Mouse (Mus musculus) frontal cortex, postnatal 14 days (tissue): Measurements from ENCODE around the gene Cstf3.

Experiments used
- DNase-seq, 2 experiments: peaks; one replicate each; pipeline ENCODE4 v3.0.0; 2022; ENCODE audit warnings: low spot score in 2 of 2

Gene Cstf3

DNA sequence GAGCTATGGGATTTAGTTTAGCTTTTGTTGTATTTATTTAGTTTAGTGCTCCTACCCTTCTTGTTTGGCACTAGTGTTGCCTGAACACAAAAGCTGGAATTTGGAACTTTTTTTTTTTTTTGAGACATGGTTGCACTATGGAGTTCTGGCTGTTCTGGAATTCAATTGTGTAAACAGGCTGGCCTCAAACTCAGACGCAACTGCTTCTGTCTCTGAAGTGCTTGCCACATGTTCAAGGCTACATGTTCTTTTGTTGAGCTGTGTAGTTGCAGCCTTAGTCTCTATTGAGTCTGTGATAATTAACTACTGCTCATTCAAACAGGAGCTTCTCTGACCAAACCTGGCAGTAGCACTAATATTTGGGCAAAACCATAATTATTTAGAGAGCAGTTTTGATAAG, 13.1 kb downstream of the Cstf3 start:
- DNase-seq = no peak

DNA sequence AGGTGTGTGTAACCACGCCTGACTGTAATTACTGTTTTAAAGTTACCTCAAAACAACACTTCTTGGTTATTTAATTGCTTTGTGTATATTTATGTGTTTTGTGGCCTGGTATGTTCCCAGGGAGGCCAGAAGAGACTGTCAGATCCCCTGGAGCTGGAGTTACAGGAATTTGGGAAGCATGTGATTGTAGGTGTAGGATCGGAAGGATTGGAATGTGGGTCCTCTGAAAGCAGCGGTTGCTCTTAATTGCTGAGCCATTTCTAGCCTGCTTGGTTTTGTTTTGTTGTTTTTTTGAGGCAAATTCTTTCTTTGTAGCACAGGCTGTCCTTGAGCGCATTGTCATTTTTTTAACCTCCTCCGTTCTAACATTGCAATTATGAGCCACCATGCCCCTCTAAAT, 14.4 kb downstream of the Cstf3 start:
- DNase-seq = no peak

GRCm38 (mm10) chr2:104605560-104605959, 15.2 kb downstream of the Cstf3 start:
- no peak for DNase-seq

DNA sequence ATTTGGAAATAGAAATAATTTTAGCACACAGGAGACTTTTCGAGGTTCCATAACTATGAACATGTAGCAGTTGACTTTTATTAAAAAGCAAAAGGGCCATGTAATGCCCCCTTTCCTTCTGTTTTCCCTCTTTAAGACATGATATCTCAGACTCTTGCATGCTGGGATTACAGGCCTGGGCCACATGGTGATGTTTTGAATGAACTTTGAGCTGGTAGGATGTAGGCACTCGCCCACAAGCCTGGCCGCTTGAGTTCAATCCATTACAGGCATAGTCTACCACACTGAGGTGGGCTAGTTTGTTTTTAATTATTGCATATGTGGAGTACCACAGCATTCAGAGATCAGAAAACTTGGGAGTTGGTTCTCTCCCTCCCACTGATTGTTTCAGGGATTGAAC, 24.5 kb downstream of the Cstf3 start:
- DNase-seq = no peak

GRCm38 (mm10) chr2:104615985-104616711, 25.8 kb downstream of the Cstf3 start:
- no peak for DNase-seq

- no peak for DNase-seq
Measured at GRCm38 (mm10) chr2:104658659-104659058, 68.3 kb downstream of the Cstf3 start.

GRCm38 (mm10) chr2:104663372-104664100, 73.2 kb downstream of the Cstf3 start:
- DNase-seq = no peak

DNA sequence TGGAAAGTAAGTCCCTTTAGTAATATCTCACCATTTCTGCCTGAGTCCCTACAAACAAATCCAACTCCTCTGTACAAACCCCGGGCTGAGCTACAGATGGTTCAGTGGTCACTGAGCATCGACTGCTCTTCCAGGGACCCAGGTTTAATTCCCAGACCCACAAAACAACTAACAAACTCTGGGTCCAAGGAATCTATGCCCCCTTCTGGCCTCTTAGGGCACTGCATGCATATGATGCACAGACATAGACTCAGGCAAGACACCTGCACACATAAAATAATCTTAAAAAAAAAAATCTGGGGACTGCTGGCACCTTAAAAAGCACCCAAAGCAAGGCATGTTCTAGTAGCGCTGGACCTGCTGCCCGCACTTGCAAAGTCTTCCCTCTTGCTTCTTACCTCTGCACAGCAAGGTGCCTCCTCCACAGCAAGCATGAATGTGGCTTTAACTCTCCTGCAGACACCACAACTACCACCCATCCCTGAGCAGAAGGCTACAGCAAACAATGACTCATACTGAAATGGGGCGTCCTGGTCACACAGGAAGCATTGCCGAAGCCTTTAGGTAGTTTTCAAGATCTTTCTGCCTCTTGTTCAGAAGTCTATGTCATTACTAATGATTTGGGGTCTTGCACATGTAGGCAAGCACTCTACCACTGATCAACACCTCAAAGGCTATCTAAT, 78.9 kb downstream of the Cstf3 start:
- no peak for DNase-seq

- no peak for DNase-seq
Measured at GRCm38 (mm10) chr2:104671724-104672123, 81.4 kb downstream of the Cstf3 start.

DNA sequence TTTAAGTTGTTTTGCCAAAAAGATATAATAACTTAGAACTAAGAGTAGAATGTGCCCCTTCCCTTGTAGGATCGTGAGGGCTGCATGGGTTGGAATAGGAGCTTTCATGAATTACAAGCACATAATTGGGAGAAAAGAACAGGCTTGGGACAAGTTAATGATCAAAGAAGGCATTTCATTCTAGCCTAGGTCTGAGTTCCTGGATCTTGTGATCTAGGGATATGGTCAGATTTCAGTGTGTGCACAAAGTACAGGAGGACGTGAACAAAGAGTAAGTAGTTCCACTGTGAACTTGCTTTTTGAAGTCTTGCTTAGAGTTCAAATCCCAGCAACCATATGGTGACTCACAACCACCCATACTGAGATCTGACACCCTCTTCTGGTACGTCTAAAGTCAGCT, 87.0 kb downstream of the Cstf3 start:
- no peak for DNase-seq

- DNase-seq = no peak
Measured at GRCm38 (mm10) chr2:104684771-104685170, 94.4 kb downstream of the Cstf3 start.

GRCm38 (mm10) chr2:104685418-104685817, 95.1 kb downstream of the Cstf3 start:
- DNase-seq = peak; percentile 54 to 75

GRCm38 (mm10) chr2:104687261-104687660, 96.9 kb downstream of the Cstf3 start:
- DNase-seq = no peak

GRCm38 (mm10) chr2:104688321-104688720, 98.0 kb downstream of the Cstf3 start:
- no peak for DNase-seq

GRCm38 (mm10) chr2:104688724-104689123, 98.4 kb downstream of the Cstf3 start:
- no peak for DNase-seq

- no peak for DNase-seq
Measured at GRCm38 (mm10) chr2:104690720-104691119, 100.4 kb downstream of the Cstf3 start.

DNA sequence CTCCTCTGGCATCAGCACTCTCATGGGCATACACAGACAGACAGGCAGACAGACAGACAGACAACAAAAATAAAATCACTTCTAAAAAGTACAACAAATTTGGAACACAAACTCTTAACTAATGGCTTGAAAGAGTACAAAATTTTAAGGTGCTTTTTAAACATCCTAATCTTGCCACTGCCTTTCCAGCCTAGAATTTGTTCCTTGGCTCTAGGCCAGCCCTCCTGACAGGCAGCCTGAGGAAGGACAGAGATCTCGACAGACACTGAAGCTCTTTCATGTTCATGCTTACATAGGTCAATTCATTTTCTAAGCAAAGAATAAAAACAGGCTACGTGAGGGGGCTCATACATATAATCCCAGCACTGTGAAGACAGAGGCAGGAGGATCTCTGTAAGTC, 102.2 kb downstream of the Cstf3 start:
- no peak for DNase-seq

DNA sequence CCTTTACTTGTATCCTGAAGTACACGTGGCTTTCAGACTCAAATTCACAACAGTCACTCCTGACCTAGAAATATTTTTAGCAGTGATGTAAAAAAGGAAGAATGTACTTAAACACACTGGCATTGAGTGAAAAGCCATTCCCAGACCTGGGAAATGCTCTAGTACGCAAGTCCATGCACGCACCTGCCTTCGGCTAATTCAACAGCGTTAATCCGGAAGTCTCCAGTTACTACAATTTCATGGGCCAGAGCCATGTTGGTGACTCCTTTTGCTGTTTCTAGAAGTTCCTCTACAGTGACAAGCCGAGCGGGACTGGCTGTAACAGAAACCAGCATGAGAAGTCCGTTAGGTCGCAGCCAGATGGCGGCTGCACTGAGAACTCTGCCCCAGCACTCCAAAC, 109.3 kb downstream of the Cstf3 start:
- no peak for DNase-seq

GRCm38 (mm10) chr2:104703158-104703557, 112.8 kb downstream of the Cstf3 start:
- no peak for DNase-seq

DNA sequence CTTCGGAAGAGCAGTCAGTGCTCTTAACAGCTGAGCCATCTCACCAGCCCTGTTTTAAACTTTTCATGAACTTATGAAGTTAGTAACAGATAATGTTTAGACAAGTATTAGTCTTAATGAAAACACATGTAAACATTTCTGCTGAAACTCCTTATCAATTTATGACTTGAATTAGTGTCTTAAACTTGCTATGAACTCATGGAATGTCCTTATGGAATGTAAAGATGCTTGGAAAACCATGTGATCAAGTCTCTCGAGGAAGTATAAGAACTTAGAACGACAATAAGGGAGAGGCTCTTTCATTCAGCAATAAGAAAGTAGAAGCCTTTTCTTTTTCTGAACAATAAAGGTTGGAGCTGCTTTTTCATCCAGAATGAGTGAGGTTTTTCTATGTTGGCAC, 114.0 kb downstream of the Cstf3 start:
- DNase-seq = no peak

GRCm38 (mm10) chr2:104709786-104710337, 119.5 kb downstream of the Cstf3 start:
- DNase-seq = no peak

- DNase-seq = no peak
Measured at GRCm38 (mm10) chr2:104710670-104711370, 120.5 kb downstream of the Cstf3 start.
